Mouse (Mus musculus) limb, embryonic 12.5 days (tissue): ENCODE data around the gene Tmem184b. TPM values are rescaled to one million over a fixed set of nuclear protein-coding genes. Genes with fewer than 3 reads are reported as not detected.

ENCODE experiments used
- ATAC-seq: fragments of 200-750 bp; cut with Nextera tagmentation; 2 replicates; pipeline ENCODE4 v1.8.0; 2017; ENCODE audit warnings: low read depth, moderate TSS enrichment; ENCODE audit not compliant: insufficient number of reproducible peaks, insufficient read depth, low FRiP score, low TSS enrichment
- H3K27ac ChIP-seq: fragments of 300-500 bp; sonication (generic); 2 replicates; pipeline ENCODE4 v1.5.1; 2016; ENCODE audit warnings: mild to moderate bottlenecking, moderate library complexity
- H3K27me3 ChIP-seq: fragments of 300-500 bp; sonication (generic); 2 replicates; pipeline ENCODE4 v1.6.1; 2016; ENCODE audit warnings: mild to moderate bottlenecking, moderate library complexity
- H3K36me3 ChIP-seq: fragments of 300-500 bp; sonication (generic); 2 replicates; pipeline ENCODE4 v1.6.1; 2016; ENCODE audit warnings: mild to moderate bottlenecking, moderate library complexity
- H3K4me1 ChIP-seq: fragments of 300-500 bp; sonication (generic); replicated peaks from 2 replicates; pipeline ENCODE4 v1.6.1; 2016
- H3K4me2 ChIP-seq: fragments of 300-500 bp; sonication (generic); 2 replicates; pipeline ENCODE4 v1.6.1; 2016; ENCODE audit warnings: mild to moderate bottlenecking, moderate library complexity
- H3K4me3 ChIP-seq: fragments of 300-500 bp; sonication (generic); replicated peaks from 2 replicates; pipeline ENCODE4 v1.5.1; 2016; ENCODE audit warnings: mild to moderate bottlenecking
- H3K9ac ChIP-seq: fragments of 300-500 bp; sonication (generic); replicated peaks from 2 replicates; pipeline ENCODE4 v1.6.1; 2016; ENCODE audit warnings: mild to moderate bottlenecking, moderate library complexity
- H3K9me3 ChIP-seq: fragments of 300-500 bp; sonication (generic); 2 replicates; pipeline ENCODE4 v1.6.1; 2016; ENCODE audit warnings: mild to moderate bottlenecking, moderate library complexity
- WGBS: fragments of 180-500 bp; shearing (Covaris S2); methylation state at CpG from one replicate; pipeline ENCODE4 v1.1.7; 2016; 5-methylcytosine and 5-hydroxymethylcytosine counted together
- polyA plus RNA-seq: library from polyadenylated mRNA; unstranded; fragments of >200 nt; fragmentation: Nextera tagmentation; extraction: Ambion mirVana; gene quantifications from 2 replicates; pipeline ENCODE4 v1.2.1, GENCODE M21; 2016

The Tmem184b gene
- polyA plus RNA-seq, 1 experiment from 2014 or later: 54.7 TPM

DNA sequence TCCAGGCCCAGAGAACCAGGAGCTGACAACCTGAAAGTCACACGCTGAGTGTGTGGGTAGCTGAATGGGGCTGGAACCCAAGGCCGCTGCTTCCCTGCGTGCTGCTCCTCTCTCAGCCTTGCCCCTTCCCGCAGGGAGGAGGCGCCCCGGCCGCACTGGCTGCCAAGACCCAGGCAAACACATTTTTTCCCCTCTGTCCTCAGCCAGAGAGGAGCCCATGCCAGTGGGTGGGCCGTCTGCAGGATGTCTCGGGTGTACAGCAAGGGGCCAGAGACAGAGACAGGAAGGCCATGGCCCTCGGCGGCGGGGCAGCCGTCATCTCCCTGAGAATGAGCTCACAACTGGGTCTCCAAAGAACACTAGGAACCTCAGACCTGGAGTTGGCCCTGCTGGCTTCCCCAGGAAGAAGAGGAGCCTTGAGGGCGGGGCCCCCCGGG lies 52.0 kb downstream of the Tmem184b start:
- H3K4me3 ChIP-seq: no peak overlapping the region
- no peak for ATAC-seq
- WGBS: 29% methylated on average over 15 of the region's 15 CpGs
- H3K9ac ChIP-seq: no peak overlapping the region; the same call in 1 of the 2 replicates
- H3K27me3 ChIP-seq: peaks cover 15% of the 10 kb centered on the region
- no peaks in the 10 kb centered on the region for H3K9me3 ChIP-seq
- peaks cover 24% of the 10 kb centered on the region for H3K4me1 ChIP-seq
- no peak overlapping the region for H3K4me2 ChIP-seq
- H3K36me3 ChIP-seq: no peaks in the 10 kb centered on the region
- H3K27ac ChIP-seq: no peak overlapping the region

DNA sequence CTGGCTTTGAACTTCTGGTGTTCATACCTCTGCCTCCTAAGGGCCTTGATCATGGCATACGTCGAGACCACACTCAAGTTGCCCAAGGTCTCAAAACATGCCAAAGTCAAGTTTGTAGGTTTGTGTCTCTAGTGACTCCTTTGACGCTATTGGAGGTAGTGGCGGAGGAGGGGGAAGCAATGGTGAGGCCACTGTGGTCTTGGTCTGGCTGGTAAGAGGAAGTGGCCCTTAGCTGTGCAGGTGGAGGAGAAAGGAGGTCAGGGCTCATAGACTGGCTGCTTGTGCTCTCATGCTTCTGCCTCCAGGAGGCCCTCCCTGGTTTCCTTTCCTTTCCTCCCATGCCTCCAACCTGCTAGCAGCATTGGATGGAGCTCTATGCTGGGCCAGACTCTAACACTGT lies 52.5 kb downstream of the Tmem184b start:
- H3K4me1 ChIP-seq: peaks cover 21% of the 10 kb centered on the region
- no peaks in the 10 kb centered on the region for H3K9me3 ChIP-seq
- no peak for ATAC-seq
- H3K27ac ChIP-seq: no peak overlapping the region
- no peak overlapping the region for H3K4me2 ChIP-seq
- H3K36me3 ChIP-seq: no peaks in the 10 kb centered on the region
- H3K4me3 ChIP-seq: no peak overlapping the region
- H3K27me3 ChIP-seq: peaks cover 12% of the 10 kb centered on the region
- WGBS: 90% methylated on average over 4 of the region's 4 CpGs
- H3K9ac ChIP-seq: no peak overlapping the region

DNA sequence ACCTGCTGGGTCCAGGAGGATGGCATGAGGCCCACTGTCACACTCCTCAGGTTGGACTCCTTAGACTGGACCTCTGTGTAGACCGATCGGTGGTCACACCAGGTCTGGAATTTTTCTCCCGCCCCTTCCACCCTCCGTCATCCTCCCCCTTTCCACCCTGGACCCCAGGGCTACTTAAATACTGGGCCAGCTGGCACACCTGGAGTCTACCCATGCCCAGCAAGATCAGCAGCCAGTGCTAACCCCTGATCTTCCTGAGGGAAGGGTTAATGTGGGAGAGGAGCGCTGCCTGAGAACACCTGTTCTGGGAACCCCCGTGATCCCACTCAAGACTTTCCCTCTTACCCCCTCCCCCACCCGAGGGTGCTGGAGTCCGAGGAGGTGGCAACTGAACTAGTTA lies 54.7 kb downstream of the Tmem184b start:
- Histone ChIP-seq H3K36me3 (no peaks in the 10 kb centered on the region), H3K27me3 (peaks cover 8% of the 10 kb centered on the region), H3K4me3 (peak overlapping the region; percentile 57; the same call in 1 of the 2 replicates), H3K4me2 (peak overlapping the region; percentile 92), H3K27ac (no peak overlapping the region), H3K4me1 (peaks cover 21% of the 10 kb centered on the region), H3K9ac (no peak overlapping the region), H3K9me3 (no peaks in the 10 kb centered on the region)
- 61% methylated on average over 8 of the region's 8 CpGs for WGBS
- no peak for ATAC-seq

DNA sequence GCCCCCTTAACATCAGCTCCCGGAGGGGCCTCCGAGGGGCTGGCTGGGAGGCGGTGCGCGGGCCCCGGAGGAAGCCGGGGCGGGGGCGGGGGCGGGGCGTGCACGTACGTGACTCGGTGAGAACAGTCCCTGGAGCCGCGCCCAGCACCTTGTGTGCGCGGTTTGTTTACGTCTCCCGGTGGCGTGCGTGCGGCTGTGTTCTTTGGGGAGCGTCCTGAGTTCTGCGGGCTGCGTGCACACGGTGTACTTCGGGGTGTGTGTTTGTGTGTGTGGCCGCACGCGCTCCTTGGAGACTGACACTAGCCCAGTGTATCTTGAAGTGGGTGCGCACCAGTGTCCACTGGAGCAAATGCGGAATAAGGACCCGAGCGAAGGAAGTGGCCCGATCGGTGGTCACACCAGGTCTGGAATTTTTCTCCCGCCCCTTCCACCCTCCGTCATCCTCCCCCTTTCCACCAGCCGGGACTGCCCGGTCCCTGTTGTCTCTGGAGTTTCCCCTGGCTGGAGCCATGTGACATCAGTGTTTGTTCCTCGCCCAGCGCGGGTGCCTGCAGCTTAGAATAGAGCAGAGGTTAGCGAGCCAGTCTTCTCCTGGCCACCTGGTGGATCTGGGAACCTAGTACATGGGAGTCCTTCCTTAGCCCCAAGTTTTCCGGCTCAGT lies 55.4 kb downstream of the Tmem184b start:
- ATAC-seq: peak; percentile 50
- Histone ChIP-seq H3K27ac (peak overlapping the region; percentile 90), H3K27me3 (peaks cover 8% of the 10 kb centered on the region), H3K4me3 (peak overlapping the region; percentile 57), H3K9ac (peak overlapping the region; percentile 68), H3K4me1 (peaks cover 21% of the 10 kb centered on the region), H3K36me3 (no peaks in the 10 kb centered on the region), H3K4me2 (peak overlapping the region; percentile 92), H3K9me3 (no peaks in the 10 kb centered on the region)
- WGBS: 2% methylated on average over 46 of the region's 46 CpGs

DNA sequence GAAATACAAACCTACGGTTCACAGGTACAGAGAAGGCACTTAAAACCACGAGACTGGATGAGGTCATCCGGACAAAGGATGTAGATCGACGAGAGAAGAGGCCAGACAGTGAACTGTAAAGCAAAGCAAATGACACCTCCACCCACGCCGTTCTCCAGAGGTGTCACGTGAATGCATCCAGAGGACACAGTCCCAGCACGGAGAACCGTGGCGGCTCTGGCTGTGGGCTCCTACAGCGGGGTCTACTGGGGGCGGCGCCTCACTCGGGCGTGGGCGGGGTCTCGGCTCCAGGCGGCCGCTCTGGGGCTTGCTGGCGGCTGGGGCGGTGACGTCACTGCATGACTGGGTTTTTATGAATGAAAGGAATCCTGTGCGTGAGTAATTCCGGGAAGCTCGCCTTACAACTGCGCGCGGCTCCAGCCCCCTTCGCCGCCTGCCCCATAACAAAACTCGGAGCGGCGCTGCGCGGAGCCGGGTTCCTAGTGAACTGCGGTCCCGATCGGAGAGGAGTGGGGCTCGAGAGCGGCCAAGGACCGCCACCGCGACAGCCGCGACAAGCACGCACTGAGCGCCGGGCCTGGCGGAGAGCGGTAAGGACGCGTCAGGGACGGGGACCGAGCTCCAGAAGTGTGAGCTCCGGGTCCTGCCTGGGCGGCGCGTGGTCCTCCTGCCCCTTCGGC lies 56.1 kb downstream of the Tmem184b start:
- H3K27ac ChIP-seq: peak overlapping the region; percentile 90
- WGBS: 1% methylated on average over 61 of the region's 61 CpGs
- peak overlapping the region; percentile 92 for H3K4me2 ChIP-seq
- peak overlapping the region; percentile 68 for H3K9ac ChIP-seq
- H3K4me1 ChIP-seq: peaks cover 21% of the 10 kb centered on the region
- no peaks in the 10 kb centered on the region for H3K36me3 ChIP-seq
- no peaks in the 10 kb centered on the region for H3K9me3 ChIP-seq
- peaks cover 8% of the 10 kb centered on the region for H3K27me3 ChIP-seq
- ATAC-seq: peak; percentile 87
- peak overlapping the region; percentile 57 for H3K4me3 ChIP-seq

DNA sequence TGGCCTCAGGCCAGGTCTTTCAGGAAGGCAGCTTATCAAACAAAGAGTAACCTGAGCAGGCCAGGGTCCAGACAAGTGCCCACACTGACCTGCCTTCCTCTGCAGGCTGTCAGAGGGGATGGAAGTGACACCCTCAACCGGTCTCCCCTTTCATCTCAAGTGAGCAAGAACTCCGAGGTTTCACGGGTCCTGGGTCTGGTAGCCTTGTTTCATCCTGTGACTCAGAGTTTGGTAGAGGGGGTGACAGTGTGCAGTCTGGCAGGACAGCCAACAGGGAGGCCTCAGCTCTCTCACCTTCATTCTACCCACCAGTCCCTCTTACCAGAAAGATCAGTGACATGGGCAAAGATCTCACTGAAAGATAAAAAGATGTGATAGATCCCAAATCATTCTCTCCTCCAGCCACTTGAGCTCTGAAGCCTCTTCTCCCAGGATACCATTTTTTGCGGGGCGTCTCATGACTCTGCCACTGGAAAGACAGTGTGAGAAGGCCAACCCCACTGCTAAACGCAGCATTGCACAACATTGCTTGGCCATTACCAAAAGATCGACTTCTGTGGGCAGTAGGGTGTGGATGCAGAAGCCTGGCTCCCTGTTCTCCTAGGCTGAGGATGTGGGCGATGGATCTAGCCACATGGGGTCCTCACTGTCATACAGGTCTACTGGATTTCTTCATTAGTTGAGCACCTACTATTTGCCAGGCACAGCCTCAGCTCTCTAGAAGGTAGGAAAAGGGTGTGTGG lies 57.1 kb downstream of the Tmem184b start, which contains the start of gene Maff:
Maff (plus strand) TSS at position 571 of the 743 bp plus-strand sequence.
- WGBS: 48% methylated on average over 8 of the region's 8 CpGs
- Histone ChIP-seq H3K9ac (peak within 1 kb of the TSS; percentile 68), H3K4me1 (peaks cover 14% of the 10 kb centered on the region), H3K9me3 (no peaks in the 10 kb centered on the region), H3K27me3 (peaks cover 8% of the 10 kb centered on the region; the same call in 1 of the 2 replicates), H3K27ac (peak within 1 kb of the TSS; percentile 90), H3K4me2 (peak within 1 kb of the TSS; percentile 92), H3K36me3 (no peaks in the 10 kb centered on the region), H3K4me3 (peak within 1 kb of the TSS; percentile 57)
- ATAC-seq: no peak

DNA sequence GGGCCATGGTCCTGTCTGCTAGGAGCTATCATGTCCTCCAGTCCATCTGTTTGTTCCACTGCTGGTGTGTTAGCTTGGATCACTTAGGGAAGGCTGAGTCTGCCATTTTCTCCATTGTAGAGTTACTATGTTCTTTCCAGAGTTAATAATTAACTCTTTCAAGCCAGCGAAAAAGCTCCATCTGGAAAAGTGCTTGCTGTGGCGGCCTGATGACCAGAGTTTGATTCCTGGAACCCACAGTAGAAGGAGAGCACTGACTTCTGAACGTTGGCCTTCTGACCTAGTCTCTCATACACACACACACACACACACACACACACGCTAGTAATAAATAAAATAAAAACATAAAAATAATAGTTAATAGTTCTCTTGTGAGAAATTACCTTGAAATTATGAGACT lies 58.7 kb downstream of the Tmem184b start:
- Histone ChIP-seq H3K4me2 (no peak overlapping the region), H3K4me1 (peaks cover 13% of the 10 kb centered on the region), H3K27ac (no peak overlapping the region), H3K36me3 (no peaks in the 10 kb centered on the region), H3K9ac (no peak overlapping the region), H3K27me3 (peaks cover 10% of the 10 kb centered on the region; the same call in 1 of the 2 replicates), H3K4me3 (no peak overlapping the region), H3K9me3 (no peaks in the 10 kb centered on the region)
- 76% methylated on average over 4 of the region's 4 CpGs for WGBS
- no peak for ATAC-seq

DNA sequence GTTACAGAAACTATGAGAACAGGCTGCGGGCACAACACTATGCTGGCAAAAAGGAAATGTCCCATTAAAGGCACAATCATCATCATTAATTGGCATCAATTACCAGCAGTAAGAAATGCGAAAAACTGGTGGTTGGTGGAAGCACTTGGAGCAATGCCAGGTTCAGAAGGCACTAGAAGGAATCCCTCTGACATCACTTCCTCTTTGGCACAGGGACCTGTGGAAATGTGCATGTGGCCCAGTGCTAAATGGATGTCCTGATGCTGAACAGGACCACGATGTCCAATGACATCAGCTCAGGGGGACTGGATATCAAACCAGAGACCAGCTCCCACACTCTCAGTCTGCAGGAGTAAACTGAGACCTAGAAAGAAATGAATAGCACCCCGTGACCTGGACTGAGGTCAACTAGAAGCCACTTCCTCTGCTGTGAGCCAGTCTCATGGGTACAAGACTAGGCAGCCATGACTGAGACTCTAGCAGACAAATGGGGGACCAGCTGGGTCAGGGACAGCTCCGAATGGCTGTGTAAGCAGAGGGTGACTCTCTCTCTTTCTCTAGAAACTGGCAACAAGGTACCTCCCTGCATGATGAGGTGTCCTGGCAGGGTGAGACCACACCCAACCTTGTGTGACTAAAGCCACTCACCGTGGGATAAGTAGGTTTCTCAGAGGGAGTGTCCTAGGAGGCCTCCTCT lies 60.6 kb downstream of the Tmem184b start:
- WGBS: 76% methylated on average over 6 of the region's 6 CpGs

DNA sequence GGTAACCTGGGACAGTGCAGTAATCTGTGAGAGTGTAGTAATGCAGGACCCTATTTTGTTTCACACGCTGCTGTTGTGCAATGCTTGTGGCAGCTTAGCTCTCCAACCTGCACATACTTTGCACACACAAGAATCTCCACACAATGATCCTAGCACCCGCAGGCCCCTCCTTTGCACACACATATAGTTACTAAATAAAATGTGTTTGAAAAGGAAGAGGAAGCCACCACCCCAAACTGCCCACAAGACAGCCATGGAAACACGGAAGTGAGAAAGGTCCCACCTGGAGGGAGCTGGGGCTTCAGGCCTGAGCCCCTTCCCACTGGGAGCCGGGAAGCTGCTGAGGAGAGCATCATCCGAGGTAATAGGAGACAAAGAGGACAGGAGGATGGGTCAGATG lies 64.4 kb downstream of the Tmem184b start:
- H3K27me3 ChIP-seq: peaks cover 2% of the 10 kb centered on the region; the same call in 1 of the 2 replicates

More for the DNA sequence above, 60.6 kb downstream of the Tmem184b start:
- Histone ChIP-seq H3K27ac (no peak overlapping the region), H3K4me2 (no peak overlapping the region), H3K9ac (no peak overlapping the region), H3K9me3 (no peaks in the 10 kb centered on the region), H3K36me3 (no peaks in the 10 kb centered on the region), H3K4me1 (peaks cover 3% of the 10 kb centered on the region; the same call in 1 of the 2 replicates), H3K27me3 (peaks cover 6% of the 10 kb centered on the region; the same call in 1 of the 2 replicates), H3K4me3 (no peak overlapping the region)
- ATAC-seq: no peak

DNA sequence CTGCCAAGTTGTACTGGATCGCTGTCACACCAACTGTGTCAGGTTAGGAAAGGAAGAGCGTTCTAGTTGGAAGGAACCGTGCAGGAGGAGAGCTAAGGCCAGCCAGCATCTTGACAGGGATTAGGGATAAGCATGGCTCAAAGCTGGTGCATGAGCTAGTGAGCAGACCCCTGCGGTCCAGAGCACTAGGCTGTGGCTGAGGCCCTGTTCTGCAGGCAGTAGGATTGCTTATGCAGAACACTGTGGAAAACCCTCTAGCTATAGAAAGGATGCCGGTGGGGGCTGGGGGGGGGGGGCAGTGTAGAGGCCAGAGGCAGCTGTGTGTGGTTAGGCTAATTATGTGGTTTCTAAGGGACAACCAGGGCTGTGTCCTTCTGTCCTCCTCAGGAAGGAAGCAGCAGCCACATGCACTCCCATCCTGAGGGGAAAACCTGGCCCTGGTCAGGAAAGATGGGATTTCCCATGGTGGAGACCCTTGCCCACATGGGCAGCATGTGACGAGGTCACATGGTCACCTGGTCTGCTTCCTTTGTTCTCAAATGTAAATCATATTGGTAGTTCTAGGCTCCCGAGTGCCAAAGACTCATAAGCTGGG lies 68.2 kb downstream of the Tmem184b start:
- Histone ChIP-seq H3K4me1 (peaks cover 8% of the 10 kb centered on the region; the same call in 1 of the 2 replicates), H3K4me2 (no peak overlapping the region), H3K36me3 (no peaks in the 10 kb centered on the region), H3K9ac (no peak overlapping the region), H3K27ac (no peak overlapping the region), H3K9me3 (no peaks in the 10 kb centered on the region), H3K27me3 (no peaks in the 10 kb centered on the region; the same call in 1 of the 2 replicates), H3K4me3 (no peak overlapping the region)
- WGBS: 52% methylated on average over 7 of the region's 7 CpGs
- no peak for ATAC-seq

More for the DNA sequence above, 64.4 kb downstream of the Tmem184b start:
- Histone ChIP-seq H3K27ac (no peak overlapping the region), H3K9me3 (no peaks in the 10 kb centered on the region), H3K4me2 (no peak overlapping the region), H3K36me3 (no peaks in the 10 kb centered on the region), H3K4me3 (no peak overlapping the region), H3K4me1 (peaks cover 8% of the 10 kb centered on the region; the same call in 1 of the 2 replicates), H3K9ac (no peak overlapping the region)
- 74% methylated on average over 5 of the region's 5 CpGs for WGBS
- no peak for ATAC-seq
